Mouse (Mus musculus): ENCODE data around the gene Stx8.

Stx8 gene

GRCm38 (mm10) chr11:67965905-67966878 is at the start of gene Stx8:
Gene Stx8, plus strand, starts transcription at chr11:67966193.
- peak; percentile 97 for DNase-seq

GRCm38 (mm10) chr11:67917126-67917525 is 48.9 kb upstream of the Stx8 start:
- DNase-seq = peak; percentile 13

GRCm38 (mm10) chr11:67919593-67919992 is 46.4 kb upstream of the Stx8 start:
- no peak for DNase-seq

- no peak for DNase-seq
These were observed 45.6 kb upstream of the Stx8 start for GRCm38 (mm10) chr11:67920226-67920960.

- peak; percentile 65 for DNase-seq
These were observed 44.7 kb upstream of the Stx8 start for GRCm38 (mm10) chr11:67921091-67921826.

GRCm38 (mm10) chr11:67921827-67922754 is 43.9 kb upstream of the Stx8 start, which contains the start of gene Usp43:
Gene Usp43, minus strand, starts transcription at chr11:67922153.
- DNase-seq = peak; percentile 91

- DNase-seq = peak; percentile 90
These were observed 43.3 kb upstream of the Stx8 start for GRCm38 (mm10) chr11:67922755-67923125.

GRCm38 (mm10) chr11:67923720-67924119 is 42.3 kb upstream of the Stx8 start:
- DNase-seq = no peak

- DNase-seq = no peak
These were observed 41.0 kb upstream of the Stx8 start for GRCm38 (mm10) chr11:67925000-67925399.

GRCm38 (mm10) chr11:67926348-67927055 is 39.5 kb upstream of the Stx8 start:
- no peak for DNase-seq

- DNase-seq = no peak
These were observed 33.8 kb upstream of the Stx8 start for GRCm38 (mm10) chr11:67932156-67932555.

- no peak for DNase-seq
These were observed 17.8 kb upstream of the Stx8 start for GRCm38 (mm10) chr11:67948229-67948628.

GRCm38 (mm10) chr11:67949475-67949874 is 16.5 kb upstream of the Stx8 start:
- DNase-seq = no peak

GRCm38 (mm10) chr11:67953604-67954003 is 12.4 kb upstream of the Stx8 start:
- no peak for DNase-seq

- DNase-seq = no peak
These were observed 11.6 kb upstream of the Stx8 start for GRCm38 (mm10) chr11:67954413-67954812.

GRCm38 (mm10) chr11:67964110-67964509 is 1.9 kb upstream of the Stx8 start:
- no peak for DNase-seq

- peak; percentile 90 for DNase-seq
These were observed 630 bp upstream of the Stx8 start, which contains the start of gene Cfap52 for GRCm38 (mm10) chr11:67965242-67965883. Gene Cfap52, minus strand, starts transcription at chr11:67965651.

GRCm38 (mm10) chr11:67967831-67968230 is 1.8 kb downstream of the Stx8 start:
- no peak for DNase-seq

GRCm38 (mm10) chr11:67972606-67973005 is 6.6 kb downstream of the Stx8 start:
- no peak for DNase-seq

- DNase-seq = no peak
These were observed 7.2 kb downstream of the Stx8 start for GRCm38 (mm10) chr11:67973225-67973624.

- peak; percentile 67 for DNase-seq
These were observed 9.3 kb downstream of the Stx8 start for GRCm38 (mm10) chr11:67975252-67975651.

All from lung, postnatal 10 days (tissue).